Mouse (Mus musculus): ENCODE data around the gene Bche.

The Bche gene

GRCm38 (mm10) chr3:73708410-73708714 lies at the start of gene Bche:
TSS of gene Bche (minus strand) at chr3:73708415.
- DNase-seq (ENCODE audit: low spot score) = no peak

GRCm38 (mm10) chr3:73741998-73742397 lies 33.8 kb upstream of the Bche start:
- DNase-seq (ENCODE audit: low spot score) = no peak

GRCm38 (mm10) chr3:73731677-73732076 lies 23.5 kb upstream of the Bche start:
- no peak for DNase-seq (ENCODE audit: low spot score)

- no peak for DNase-seq (ENCODE audit: low spot score)
Observed at GRCm38 (mm10) chr3:73729511-73729910, 21.3 kb upstream of the Bche start.

- no peak for DNase-seq (ENCODE audit: low spot score)
Observed at GRCm38 (mm10) chr3:73725711-73726110, 17.5 kb upstream of the Bche start.

- no peak for DNase-seq (ENCODE audit: low spot score)
Observed at GRCm38 (mm10) chr3:73724869-73725268, 16.7 kb upstream of the Bche start.

- no peak for DNase-seq (ENCODE audit: low spot score)
Observed at GRCm38 (mm10) chr3:73717610-73718284, 9.5 kb upstream of the Bche start.

GRCm38 (mm10) chr3:73709871-73710270 lies 1.7 kb upstream of the Bche start:
- no peak for DNase-seq (ENCODE audit: low spot score)

GRCm38 (mm10) chr3:73707461-73708409 lies 480 bp downstream of the Bche start:
- DNase-seq (ENCODE audit: low spot score) = no peak

- no peak for DNase-seq (ENCODE audit: low spot score)
Observed at GRCm38 (mm10) chr3:73706544-73706943, 1.7 kb downstream of the Bche start.

- no peak for DNase-seq (ENCODE audit: low spot score)
Observed at GRCm38 (mm10) chr3:73698889-73699288, 9.3 kb downstream of the Bche start.

GRCm38 (mm10) chr3:73673333-73673732 lies 34.9 kb downstream of the Bche start:
- DNase-seq (ENCODE audit: low spot score) = no peak

- no peak for DNase-seq (ENCODE audit: low spot score)
Observed at GRCm38 (mm10) chr3:73668172-73668571, 40.0 kb downstream of the Bche start.

- no peak for DNase-seq (ENCODE audit: low spot score)
Observed at GRCm38 (mm10) chr3:73667245-73668131, 40.7 kb downstream of the Bche start.

- DNase-seq (ENCODE audit: low spot score) = no peak
Observed at GRCm38 (mm10) chr3:73650281-73650680, 57.9 kb downstream of the Bche start.

GRCm38 (mm10) chr3:73647064-73647463 lies 61.2 kb downstream of the Bche start:
- no peak for DNase-seq (ENCODE audit: low spot score)

- peak; percentile 20 for DNase-seq (ENCODE audit: low spot score)
Observed at GRCm38 (mm10) chr3:73611421-73611820, 96.8 kb downstream of the Bche start.

GRCm38 (mm10) chr3:73591757-73592533 lies 116.3 kb downstream of the Bche start:
- DNase-seq (ENCODE audit: low spot score) = no peak
